Mouse (Mus musculus) liver, embryonic 16.5 days (tissue): ENCODE data around the gene Cradd. TPM values are rescaled to one million over a fixed set of nuclear protein-coding genes. Genes with fewer than 3 reads are reported as not detected.

Source experiments
- ATAC-seq: fragments of 200-750 bp; cut with Nextera tagmentation; 2 replicates; pipeline ENCODE4 v1.8.0; 2017; ENCODE audit warnings: low read depth, mild to moderate bottlenecking, moderate number of reproducible peaks, moderate library complexity
- H3K27ac ChIP-seq: fragments of 300-500 bp; sonication (generic); 2 replicates; pipeline ENCODE4 v1.5.1; 2014; ENCODE audit warnings: mild to moderate bottlenecking, low read length
- H3K27me3 ChIP-seq: fragments of 300-500 bp; sonication (generic); 2 replicates; pipeline ENCODE4 v1.6.1; 2014; ENCODE audit warnings: low read depth, low read length, mixed read lengths; ENCODE audit not compliant: control insufficient read depth, insufficient read depth
- H3K36me3 ChIP-seq: fragments of 300-500 bp; sonication (generic); 2 replicates; pipeline ENCODE4 v1.6.1; 2014; ENCODE audit warnings: mild to moderate bottlenecking; ENCODE audit not compliant: control insufficient read depth, insufficient read depth
- H3K4me1 ChIP-seq: fragments of 300-500 bp; sonication (generic); 2 replicates; pipeline ENCODE4 v1.6.1; 2014; ENCODE audit warnings: low read depth, low read length, mixed read lengths; ENCODE audit not compliant: control insufficient read depth
- H3K4me2 ChIP-seq: fragments of 300-500 bp; sonication (generic); 2 replicates; pipeline ENCODE4 v1.6.1; 2014; ENCODE audit warnings: low read depth, low read length, mixed read lengths
- H3K4me3 ChIP-seq: fragments of 300-500 bp; sonication (generic); 2 replicates; pipeline ENCODE4 v1.5.1; 2014; ENCODE audit warnings: low read depth, mild to moderate bottlenecking, low read length
- H3K9ac ChIP-seq: fragments of 300-500 bp; sonication (generic); 2 replicates; pipeline ENCODE4 v1.6.1; 2014; ENCODE audit warnings: low read depth, low read length
- H3K9me3 ChIP-seq: fragments of 300-500 bp; sonication (generic); replicated peaks from 2 replicates; pipeline ENCODE4 v1.6.1; 2016; ENCODE audit warnings: low read length; ENCODE audit not compliant: control insufficient read depth
- WGBS: fragments of 180-500 bp; shearing (Covaris S2); extraction: QIAGEN DNeasy Blood & Tissue Kit; methylation state at CpG from one replicate; pipeline ENCODE4 v1.1.7; 2014; ENCODE audit not compliant: insufficient replicate concordance; 5-methylcytosine and 5-hydroxymethylcytosine counted together
- polyA plus RNA-seq: library from polyadenylated mRNA; unstranded; fragments of >200 nt; fragmentation: Nextera tagmentation; extraction: Ambion mirVana; gene quantifications from 2 replicates; pipeline ENCODE4 v1.2.1, GENCODE M21; 2015

Cradd gene
- polyA plus RNA-seq, result 4.2 and 4.4 TPM in 2 replicates

- H3K4me3 ChIP-seq, result peak within 1 kb of the TSS; percentile 73
- H3K27ac ChIP-seq, result peak within 1 kb of the TSS; percentile 86
- peak; percentile 89 for ATAC-seq
- no peaks in the 10 kb centered on the region for H3K9me3 ChIP-seq
- WGBS, result under 1% methylated on average over 51 of the region's 51 CpGs
- H3K36me3 ChIP-seq, result no peaks in the 10 kb centered on the region
- peaks cover 11% of the 10 kb centered on the region for H3K4me1 ChIP-seq
- peak within 1 kb of the TSS; percentile 59 for H3K9ac ChIP-seq
- no peaks in the 10 kb centered on the region for H3K27me3 ChIP-seq
- peak within 1 kb of the TSS; percentile 56 for H3K4me2 ChIP-seq
These were observed at the start of gene Cradd for GRCm38 (mm10) chr10:95323393-95324277. TSS of gene Cradd (minus strand) at chr10:95324133.

GRCm38 (mm10) chr10:95373340-95373739 is 49.4 kb upstream of the Cradd start:
- no peaks in the 10 kb centered on the region for H3K36me3 ChIP-seq
- no peak overlapping the region for H3K4me2 ChIP-seq
- no peaks in the 10 kb centered on the region for H3K4me1 ChIP-seq
- no peaks in the 10 kb centered on the region for H3K27me3 ChIP-seq
- ATAC-seq, result no peak
- no peak overlapping the region for H3K9ac ChIP-seq
- 77% methylated on average over 6 of the region's 6 CpGs for WGBS
- H3K9me3 ChIP-seq, result no peaks in the 10 kb centered on the region
- no peak overlapping the region for H3K4me3 ChIP-seq
- H3K27ac ChIP-seq, result no peak overlapping the region

- Histone ChIP-seq H3K4me1 (no peaks in the 10 kb centered on the region), H3K9me3 (no peaks in the 10 kb centered on the region), H3K9ac (no peak overlapping the region), H3K4me3 (no peak overlapping the region), H3K4me2 (no peak overlapping the region), H3K27me3 (no peaks in the 10 kb centered on the region), H3K36me3 (no peaks in the 10 kb centered on the region), H3K27ac (no peak overlapping the region)
- ATAC-seq, result no peak
- WGBS, result 62% methylated on average over 3 of the region's 3 CpGs
These were observed 48.0 kb upstream of the Cradd start for GRCm38 (mm10) chr10:95371942-95372341.

- Histone ChIP-seq H3K4me3 (no peak overlapping the region), H3K27me3 (no peaks in the 10 kb centered on the region), H3K36me3 (no peaks in the 10 kb centered on the region), H3K4me1 (no peaks in the 10 kb centered on the region), H3K9me3 (no peaks in the 10 kb centered on the region), H3K9ac (no peak overlapping the region), H3K4me2 (no peak overlapping the region), H3K27ac (no peak overlapping the region)
- ATAC-seq, result no peak
These were observed 45.3 kb upstream of the Cradd start for GRCm38 (mm10) chr10:95369190-95369589.

GRCm38 (mm10) chr10:95368151-95368550 is 44.2 kb upstream of the Cradd start:
- H3K4me1 ChIP-seq, result no peaks in the 10 kb centered on the region
- no peaks in the 10 kb centered on the region for H3K9me3 ChIP-seq
- ATAC-seq, result no peak
- H3K4me2 ChIP-seq, result no peak overlapping the region
- H3K27ac ChIP-seq, result no peak overlapping the region
- H3K9ac ChIP-seq, result no peak overlapping the region
- no peak overlapping the region for H3K4me3 ChIP-seq
- no peaks in the 10 kb centered on the region for H3K36me3 ChIP-seq
- 82% methylated on average over 14 of the region's 14 CpGs for WGBS
- H3K27me3 ChIP-seq, result no peaks in the 10 kb centered on the region

GRCm38 (mm10) chr10:95367661-95368089 is 43.7 kb upstream of the Cradd start:
- Histone ChIP-seq H3K9me3 (no peaks in the 10 kb centered on the region), H3K9ac (no peak overlapping the region), H3K27me3 (no peaks in the 10 kb centered on the region), H3K4me2 (no peak overlapping the region), H3K27ac (no peak overlapping the region), H3K4me1 (no peaks in the 10 kb centered on the region), H3K4me3 (no peak overlapping the region), H3K36me3 (no peaks in the 10 kb centered on the region)
- 69% methylated on average over 9 of the region's 9 CpGs for WGBS
- no peak for ATAC-seq

- no peaks in the 10 kb centered on the region for H3K36me3 ChIP-seq
These were observed 43.3 kb upstream of the Cradd start for GRCm38 (mm10) chr10:95367241-95367640.

GRCm38 (mm10) chr10:95362326-95362725 is 38.4 kb upstream of the Cradd start:
- H3K9me3 ChIP-seq, result no peaks in the 10 kb centered on the region
- ATAC-seq, result no peak
- H3K27ac ChIP-seq, result no peak overlapping the region
- 48% methylated on average over 2 of the region's 2 CpGs for WGBS
- H3K36me3 ChIP-seq, result no peaks in the 10 kb centered on the region
- no peak overlapping the region for H3K4me2 ChIP-seq
- no peaks in the 10 kb centered on the region for H3K4me1 ChIP-seq
- no peaks in the 10 kb centered on the region for H3K27me3 ChIP-seq
- H3K9ac ChIP-seq, result no peak overlapping the region
- no peak overlapping the region for H3K4me3 ChIP-seq

More at GRCm38 (mm10) chr10:95367241-95367640, 43.3 kb upstream of the Cradd start:
- no peaks in the 10 kb centered on the region for H3K27me3 ChIP-seq
- no peak for ATAC-seq
- no peak overlapping the region for H3K4me2 ChIP-seq
- no peak overlapping the region for H3K9ac ChIP-seq
- no peak overlapping the region for H3K27ac ChIP-seq
- H3K4me1 ChIP-seq, result no peaks in the 10 kb centered on the region
- WGBS, result 69% methylated on average over 7 of the region's 7 CpGs
- H3K9me3 ChIP-seq, result no peaks in the 10 kb centered on the region
- no peak overlapping the region for H3K4me3 ChIP-seq

GRCm38 (mm10) chr10:95361260-95361841 is 37.4 kb upstream of the Cradd start:
- 58% methylated on average over 12 of the region's 12 CpGs for WGBS
- H3K4me2 ChIP-seq, result no peak overlapping the region
- no peak overlapping the region for H3K27ac ChIP-seq
- no peaks in the 10 kb centered on the region for H3K9me3 ChIP-seq
- no peaks in the 10 kb centered on the region for H3K36me3 ChIP-seq
- H3K4me1 ChIP-seq, result no peaks in the 10 kb centered on the region
- H3K9ac ChIP-seq, result no peak overlapping the region
- H3K4me3 ChIP-seq, result no peak overlapping the region
- H3K27me3 ChIP-seq, result no peaks in the 10 kb centered on the region
- peak; percentile 48; the same call in 1 of the 2 replicates for ATAC-seq
